Mouse (Mus musculus): Measurements from ENCODE around the gene Tecta.

Gene Tecta

DNA sequence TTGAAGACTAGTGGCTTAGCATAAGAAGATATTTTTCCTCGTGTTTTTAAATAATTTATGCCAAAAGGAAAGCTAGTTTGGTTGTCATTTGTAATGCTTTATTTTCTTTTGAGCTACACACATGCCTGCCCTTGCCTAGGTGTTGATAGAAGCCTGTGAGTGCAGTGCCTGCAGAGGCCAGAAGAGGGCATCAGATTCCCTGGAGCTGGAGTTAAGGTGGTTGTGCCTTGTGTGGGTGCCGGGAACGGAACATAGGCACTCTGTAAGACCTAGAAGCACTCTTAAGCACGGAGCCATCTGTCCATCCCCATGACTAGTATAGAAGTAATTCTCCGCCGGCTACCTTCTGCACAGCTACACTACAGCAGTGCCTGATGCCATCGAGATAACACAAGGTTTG lies 79.1 kb downstream of the Tecta start:
- no peak for DNase-seq (ENCODE audit: low spot score in 2 of 2)

DNA sequence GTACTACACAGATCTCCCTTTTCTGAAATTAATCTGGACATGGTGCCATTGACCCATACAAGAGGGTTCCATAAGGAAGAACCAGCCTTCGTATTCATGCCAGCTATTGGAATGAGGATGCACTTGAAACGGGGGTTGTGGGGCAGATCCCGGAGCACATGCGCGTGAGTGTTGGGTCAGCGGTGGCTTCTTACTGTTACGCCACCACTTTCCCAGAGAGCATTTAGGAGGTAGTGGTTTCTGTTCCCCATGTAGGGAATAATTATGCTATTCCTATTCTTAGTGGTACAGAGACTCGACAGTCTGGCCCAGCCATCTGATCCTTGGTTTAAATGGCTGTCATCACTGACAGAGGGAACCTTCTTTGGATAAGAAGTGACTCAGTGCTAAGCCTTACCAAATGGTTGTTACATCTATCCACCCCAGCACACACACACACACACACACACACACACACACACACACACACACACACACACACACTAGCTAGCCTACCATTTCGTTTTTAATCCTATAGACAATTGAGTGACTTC lies 81.2 kb downstream of the Tecta start:
- no peak for DNase-seq (ENCODE audit: low spot score in 2 of 2)

DNA sequence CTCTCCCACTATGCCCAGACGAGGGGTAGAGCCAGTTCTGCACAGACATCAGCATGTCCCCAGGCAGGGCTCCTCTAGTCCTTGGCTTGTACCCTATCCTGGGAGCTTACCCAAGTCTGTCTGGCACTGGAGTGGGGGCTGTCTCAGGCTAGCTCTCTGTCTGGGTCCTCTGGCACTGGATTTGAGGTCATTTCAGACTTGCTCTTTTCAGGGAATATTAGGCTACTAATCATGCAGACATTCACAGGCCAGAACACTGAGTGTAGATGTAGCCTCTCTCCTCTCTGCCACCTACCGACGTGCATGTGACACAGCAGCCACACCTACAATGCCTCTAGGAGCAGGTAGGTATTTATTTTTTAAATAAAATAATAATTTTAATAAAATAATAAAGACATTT lies 82.4 kb downstream of the Tecta start:
- no peak for DNase-seq (ENCODE audit: low spot score in 2 of 2)

DNA sequence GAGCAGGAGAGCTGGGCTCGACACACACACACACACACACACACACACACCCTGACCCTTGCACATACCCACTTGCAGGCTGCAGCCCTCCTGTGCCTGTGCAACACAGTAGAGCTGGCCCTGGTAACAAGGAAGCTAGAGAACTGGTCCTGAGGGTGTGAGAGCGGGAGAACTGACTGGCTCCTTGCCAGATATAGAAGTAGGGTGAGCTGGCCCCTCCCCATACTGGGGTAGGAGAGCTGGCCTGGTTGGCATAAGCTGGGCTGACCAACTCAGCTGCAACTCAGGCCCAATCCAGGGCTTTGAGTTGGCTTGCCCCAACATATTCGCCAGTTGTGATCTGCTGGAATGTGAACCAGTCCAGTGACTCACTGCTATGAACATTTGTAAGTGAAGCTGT lies 83.9 kb downstream of the Tecta start:
- DNase-seq (ENCODE audit: low spot score in 2 of 2) = no peak

DNA sequence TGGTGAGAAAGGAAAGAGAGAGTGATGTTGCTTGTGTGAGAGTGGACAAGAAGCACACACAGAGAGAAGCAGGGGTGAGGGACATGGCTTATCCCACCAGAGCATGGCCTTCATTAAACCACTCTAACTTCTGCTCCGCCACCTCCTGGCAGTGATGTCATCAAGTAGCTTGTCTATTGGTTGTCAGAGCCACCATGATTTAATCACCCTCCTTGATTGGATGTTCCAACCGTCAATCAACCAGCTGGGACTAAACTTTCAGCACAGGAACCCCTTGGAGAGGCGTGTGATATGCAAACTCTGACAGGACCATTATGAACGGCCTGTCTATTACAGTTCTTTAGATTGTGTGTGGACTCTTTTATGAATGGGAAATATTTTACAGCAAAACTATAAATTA lies 84.8 kb downstream of the Tecta start:
- DNase-seq (ENCODE audit: low spot score in 2 of 2) = no peak

DNA sequence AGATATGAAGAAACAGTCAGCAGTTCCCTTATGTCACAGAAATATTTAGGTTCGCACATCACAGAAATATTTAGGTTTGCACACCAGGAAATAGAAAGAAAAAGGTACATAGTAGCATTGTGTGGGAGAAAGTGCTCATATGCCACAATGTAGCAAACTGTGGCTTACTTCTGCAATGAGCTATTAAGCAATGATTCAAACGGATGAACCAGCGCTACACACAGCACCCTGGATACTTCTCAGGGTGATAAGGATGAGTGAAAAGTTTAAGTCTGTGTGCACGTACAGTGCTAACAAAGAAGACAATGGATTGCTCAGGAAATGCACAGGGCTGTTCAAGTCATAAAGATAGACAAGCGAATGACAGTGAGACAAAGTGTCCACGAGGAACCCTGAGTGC lies 85.3 kb downstream of the Tecta start:
- no peak for DNase-seq (ENCODE audit: low spot score in 2 of 2)

DNA sequence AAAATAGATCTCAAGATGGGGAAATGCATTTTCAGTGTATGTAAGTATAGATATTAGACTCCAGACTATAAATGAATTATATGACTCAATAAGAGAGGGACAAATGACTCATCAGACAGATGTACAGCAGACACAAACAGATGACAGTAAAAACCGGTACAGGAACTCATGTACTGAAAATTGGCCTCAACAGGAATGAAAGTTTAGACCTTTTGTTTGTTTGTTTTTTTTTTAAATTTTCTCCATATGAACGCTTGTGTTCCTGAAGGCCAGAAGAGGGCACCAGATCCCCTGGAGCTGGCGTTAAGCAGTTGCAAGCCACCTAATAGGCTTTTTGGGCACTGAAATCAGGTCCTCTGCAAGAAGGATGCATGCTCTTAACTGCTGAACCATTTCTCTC lies 85.9 kb downstream of the Tecta start:
- no peak for DNase-seq (ENCODE audit: low spot score in 2 of 2)

DNA sequence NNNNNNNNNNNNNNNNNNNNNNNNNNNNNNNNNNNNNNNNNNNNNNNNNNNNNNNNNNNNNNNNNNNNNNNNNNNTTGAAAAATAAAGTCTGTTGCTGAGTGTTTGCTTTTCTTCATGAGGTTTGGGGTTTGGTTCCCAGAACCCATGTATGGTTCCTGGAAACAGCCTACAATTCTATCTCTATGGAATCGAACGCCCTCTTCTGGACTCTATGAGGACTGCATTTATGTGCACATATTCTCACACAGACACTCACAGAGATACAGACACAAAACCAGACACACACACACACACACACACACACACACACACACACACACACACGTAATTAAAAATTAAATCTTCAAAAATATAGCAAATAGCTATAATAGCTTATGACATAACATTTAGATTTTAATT lies 88.4 kb downstream of the Tecta start:
- DNase-seq (ENCODE audit: low spot score in 2 of 2) = no peak

DNA sequence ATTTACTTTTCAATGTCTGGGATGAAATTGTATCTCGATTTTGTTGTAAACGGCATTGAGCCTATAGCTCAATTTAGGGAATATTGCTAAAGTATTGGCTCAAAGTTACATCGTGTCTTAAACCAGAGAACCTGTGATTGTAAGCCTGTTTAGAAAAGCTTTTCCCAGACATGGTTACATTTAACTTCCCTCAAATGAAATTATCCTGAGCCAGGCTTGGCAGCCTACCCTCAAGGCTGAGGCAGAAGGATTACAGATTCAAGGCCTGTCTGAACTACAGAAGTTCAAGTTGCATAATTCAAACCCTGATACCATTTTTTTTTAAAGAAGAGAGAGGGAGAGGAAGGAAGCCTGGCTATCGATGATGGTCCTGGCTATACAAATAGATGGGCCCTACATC lies 95.8 kb downstream of the Tecta start:
- DNase-seq (ENCODE audit: low spot score in 2 of 2) = no peak

DNA sequence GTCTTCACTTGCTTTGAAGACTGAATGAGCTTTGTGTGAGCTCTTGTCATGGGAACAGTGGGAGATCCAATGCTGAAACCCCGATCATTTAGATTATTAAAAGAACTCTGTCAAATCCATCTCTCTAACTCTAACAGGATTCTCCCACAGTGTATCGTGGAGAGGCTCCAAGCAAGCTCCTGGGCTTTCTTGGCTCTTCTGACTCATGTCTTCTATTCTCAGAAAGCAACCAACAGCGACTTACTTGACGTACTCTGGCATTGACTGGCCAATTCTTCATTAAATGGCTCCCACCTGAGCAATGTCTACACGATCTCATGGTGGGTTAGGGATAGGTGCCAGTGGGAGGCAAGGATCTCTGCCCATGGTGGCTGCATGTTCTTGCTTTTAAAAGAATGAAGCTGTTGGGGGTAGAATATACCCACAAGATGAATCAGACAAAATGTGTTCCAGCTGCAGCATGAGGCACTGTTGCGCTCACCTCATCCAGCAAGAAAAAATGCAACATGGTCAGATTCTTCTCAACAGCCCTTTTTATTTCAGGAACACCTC lies 98.6 kb downstream of the Tecta start:
- no peak for DNase-seq (ENCODE audit: low spot score in 2 of 2)

DNA sequence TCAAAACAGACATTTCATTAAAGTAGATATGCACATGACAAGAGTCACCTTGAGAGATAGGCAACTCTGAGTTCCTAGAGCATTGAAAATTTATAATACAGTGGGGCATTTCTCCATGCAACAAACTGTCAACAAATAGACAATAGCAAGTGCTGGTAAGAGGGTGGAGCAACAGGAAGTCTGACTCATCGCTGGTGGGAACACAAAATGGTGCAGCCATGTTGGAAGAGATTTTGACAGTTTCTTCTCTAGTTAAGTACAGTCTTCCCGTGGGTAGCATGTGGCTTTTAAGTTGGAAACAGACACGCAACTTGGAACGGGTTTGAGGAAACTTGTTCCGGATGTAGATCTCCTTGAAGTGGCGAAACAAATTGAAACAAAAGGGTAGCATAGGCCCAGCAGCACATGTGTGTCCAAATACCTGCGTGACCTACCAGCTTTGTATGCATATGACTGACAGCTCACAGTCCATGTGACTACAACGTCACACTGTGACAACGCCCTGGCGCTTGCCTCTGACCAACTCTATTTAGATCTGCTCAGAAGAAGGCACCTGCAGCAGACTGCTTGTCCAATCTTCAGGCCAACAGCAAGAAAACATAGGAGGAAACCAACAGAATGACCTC lies 103.3 kb downstream of the Tecta start:
- DNase-seq (ENCODE audit: low spot score in 2 of 2) = no peak

DNA sequence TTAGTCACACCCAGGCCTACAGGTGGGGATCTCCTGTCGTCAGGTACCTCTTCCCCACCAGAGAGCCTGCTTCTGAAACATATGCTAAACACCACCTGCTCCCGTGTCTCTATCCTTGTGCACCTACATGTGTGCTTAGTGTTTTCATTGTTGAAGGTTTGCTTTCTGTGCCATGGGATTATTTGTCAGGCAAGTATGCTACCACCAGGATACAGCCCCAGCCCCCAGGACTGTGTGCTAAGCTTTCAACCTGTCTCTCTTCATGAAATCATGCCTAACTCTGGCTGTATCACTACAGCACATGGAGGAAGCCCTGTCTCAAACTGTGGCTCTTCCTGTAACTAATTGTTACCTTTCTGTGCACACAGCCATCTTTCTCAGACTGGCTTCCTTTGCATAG lies 105.6 kb downstream of the Tecta start:
- DNase-seq (ENCODE audit: low spot score in 2 of 2) = no peak

DNA sequence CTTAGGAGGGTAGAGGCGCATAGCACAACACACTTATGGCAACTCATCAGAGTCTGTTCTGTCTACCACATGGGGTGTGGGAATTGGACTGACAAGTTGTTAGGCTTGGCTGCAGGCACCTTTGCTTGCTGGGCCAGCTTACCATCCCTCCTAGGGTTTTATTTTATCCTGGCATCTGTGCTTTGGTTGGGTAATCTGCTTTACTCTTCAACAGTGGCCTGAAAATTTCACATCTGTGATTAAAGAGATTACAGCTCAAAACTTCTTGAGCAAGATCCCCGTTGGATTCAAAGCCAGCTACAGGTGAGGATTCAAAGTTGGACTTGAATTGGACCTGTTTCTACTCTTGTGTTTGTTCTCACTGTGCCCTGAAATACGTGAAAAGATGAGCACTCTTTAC lies 106.1 kb downstream of the Tecta start:
- DNase-seq (ENCODE audit: low spot score in 2 of 2) = no peak

DNA sequence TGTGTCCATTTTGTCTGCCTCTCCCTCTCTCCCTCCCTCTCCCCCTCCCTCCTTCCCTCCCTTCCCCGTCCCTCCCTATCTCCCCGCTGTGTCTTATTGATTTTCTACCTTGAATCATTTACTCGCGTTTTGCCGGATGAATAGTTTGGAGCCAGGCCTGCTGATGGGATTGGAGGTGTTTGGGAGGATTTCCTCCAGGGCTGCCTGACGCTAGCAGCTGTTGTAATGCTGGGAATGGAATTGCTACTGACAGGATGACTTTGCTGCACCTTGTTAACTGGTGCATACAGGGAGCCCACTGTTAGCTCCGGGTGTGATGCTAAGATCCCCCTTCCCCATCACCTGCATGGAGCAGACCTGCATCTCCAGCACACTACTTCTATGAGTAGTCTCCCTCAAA lies 106.7 kb downstream of the Tecta start:
- DNase-seq (ENCODE audit: low spot score in 2 of 2) = no peak

DNA sequence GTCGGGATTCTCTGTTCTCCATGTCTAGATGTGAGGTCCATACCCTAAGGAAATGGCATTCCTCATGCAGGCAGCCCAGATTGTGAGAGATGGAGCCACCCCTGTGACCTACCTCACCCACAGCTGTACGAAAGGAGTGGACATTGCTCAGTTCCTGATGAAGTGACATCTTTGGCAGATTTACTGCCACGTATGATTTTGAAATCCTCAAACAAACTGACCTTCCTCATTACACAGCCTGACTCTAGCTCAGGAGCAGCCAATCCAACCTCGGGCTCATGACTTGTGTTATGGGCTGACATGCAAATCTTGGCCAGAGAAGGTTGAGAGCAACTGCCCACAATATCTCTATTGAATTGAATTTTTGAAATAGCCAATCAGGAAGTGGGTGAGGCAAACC lies 120.1 kb downstream of the Tecta start:
- DNase-seq (ENCODE audit: low spot score in 2 of 2) = no peak

Measured in spleen, postnatal 36 days (tissue).